Mouse (Mus musculus) A20 (cell line): ENCODE measurements around the gene Tapt1.
A peak's percentile ranks its signal among the peaks of the same experiment; 100 is the strongest.

Experiments
- DNase-seq: peaks from one replicate; pipeline ENCODE4 v3.0.0-alpha.2; 2011; ENCODE audit warnings: low read depth, low spot score

The Tapt1 gene

GRCm38 (mm10) chr5:44234606-44235005 lies 8.2 kb upstream of the Tapt1 start:
- DNase-seq: no peak

GRCm38 (mm10) chr5:44233933-44234332 lies 7.5 kb upstream of the Tapt1 start:
- DNase-seq: no peak

GRCm38 (mm10) chr5:44228756-44229155 lies 2.3 kb upstream of the Tapt1 start:
- DNase-seq: peak; percentile 12

- DNase-seq: peak; percentile 6
Observed at GRCm38 (mm10) chr5:44228323-44228722, 1.9 kb upstream of the Tapt1 start.

- no peak for DNase-seq
Observed at GRCm38 (mm10) chr5:44227462-44227840, 1.0 kb upstream of the Tapt1 start.

- DNase-seq: peak; percentile 64
Observed at GRCm38 (mm10) chr5:44225911-44226520, 410 bp downstream of the Tapt1 start.

GRCm38 (mm10) chr5:44224916-44225600 lies 1.4 kb downstream of the Tapt1 start:
- DNase-seq: peak; percentile 5

- peak; percentile 65 for DNase-seq
Observed at GRCm38 (mm10) chr5:44224251-44224650, 2.2 kb downstream of the Tapt1 start.

GRCm38 (mm10) chr5:44223341-44223881 lies 3.0 kb downstream of the Tapt1 start:
- no peak for DNase-seq

GRCm38 (mm10) chr5:44220430-44220829 lies 6.0 kb downstream of the Tapt1 start:
- no peak for DNase-seq

GRCm38 (mm10) chr5:44219871-44220270 lies 6.6 kb downstream of the Tapt1 start:
- no peak for DNase-seq

- DNase-seq: no peak
Observed at GRCm38 (mm10) chr5:44218483-44218882, 7.9 kb downstream of the Tapt1 start.

GRCm38 (mm10) chr5:44217685-44218041 lies 8.8 kb downstream of the Tapt1 start:
- no peak for DNase-seq

- no peak for DNase-seq
Observed at GRCm38 (mm10) chr5:44217041-44217684, 9.3 kb downstream of the Tapt1 start.

- no peak for DNase-seq
Observed at GRCm38 (mm10) chr5:44215118-44215517, 11.3 kb downstream of the Tapt1 start.

GRCm38 (mm10) chr5:44214025-44214424 lies 12.4 kb downstream of the Tapt1 start:
- no peak for DNase-seq

GRCm38 (mm10) chr5:44213391-44213790 lies 13.0 kb downstream of the Tapt1 start:
- DNase-seq: no peak

GRCm38 (mm10) chr5:44211818-44212465 lies 14.5 kb downstream of the Tapt1 start:
- peak; percentile 30 for DNase-seq

- no peak for DNase-seq
Observed at GRCm38 (mm10) chr5:44207286-44207685, 19.1 kb downstream of the Tapt1 start.

GRCm38 (mm10) chr5:44206651-44207050 lies 19.8 kb downstream of the Tapt1 start:
- no peak for DNase-seq

- no peak for DNase-seq
Observed at GRCm38 (mm10) chr5:44203410-44203809, 23.0 kb downstream of the Tapt1 start.

- DNase-seq: no peak
Observed at GRCm38 (mm10) chr5:44201665-44202064, 24.8 kb downstream of the Tapt1 start.
